Mouse (Mus musculus) adrenal gland, adult 8-10 months (tissue): ENCODE measurements around the gene Hexa. TPM values are rescaled to one million over a fixed set of nuclear protein-coding genes. Genes with fewer than 3 reads are reported as not detected.

Experiments
- DNase-seq: peaks from one replicate; pipeline ENCODE4 v3.0.0; 2022
- total RNA-seq, 4 experiments: library from RNA; stranded (reverse); gene quantifications; 2 replicates each; pipeline ENCODE4 v1.2.4; 2022

The Hexa gene
- total RNA-seq, 4 experiments from 2014 or later, result 125 to 176 (median 142) TPM

- DNase-seq, result peak; percentile 71
These were observed 26.3 kb downstream of the Hexa start for GRCm38 (mm10) chr9:59565600-59565999.

- peak; percentile 33 for DNase-seq
These were observed 27.8 kb downstream of the Hexa start for GRCm38 (mm10) chr9:59567111-59567510.

DNA sequence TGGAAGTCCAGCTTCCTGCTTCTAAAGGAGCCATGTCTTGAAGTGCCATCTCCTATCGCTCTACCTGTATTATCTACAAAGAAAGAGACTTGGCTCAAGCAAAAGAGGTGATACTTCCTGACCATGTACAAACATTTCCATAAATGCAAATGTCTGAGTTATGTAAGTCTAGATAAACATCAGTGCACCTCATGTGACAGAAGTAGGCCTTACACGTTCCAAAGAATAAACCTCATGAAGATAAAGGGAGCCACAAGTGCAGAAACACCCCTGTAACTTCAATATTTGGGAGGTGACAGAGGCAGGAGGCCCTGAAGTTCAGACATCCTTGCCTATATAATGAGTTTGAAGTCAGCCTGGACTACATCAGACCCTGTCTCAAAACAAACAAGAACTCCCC, 32.5 kb downstream of the Hexa start:
- DNase-seq, result no peak

GRCm38 (mm10) chr9:59577401-59577800, 38.1 kb downstream of the Hexa start:
- no peak for DNase-seq

- peak; percentile 90 for DNase-seq
These were observed 38.6 kb downstream of the Hexa start, which contains the start of gene Celf6 for GRCm38 (mm10) chr9:59577844-59578504. TSS of gene Celf6 (plus strand) at chr9:59577917.

- no peak for DNase-seq
These were observed 39.1 kb downstream of the Hexa start for GRCm38 (mm10) chr9:59578505-59578867.

DNA sequence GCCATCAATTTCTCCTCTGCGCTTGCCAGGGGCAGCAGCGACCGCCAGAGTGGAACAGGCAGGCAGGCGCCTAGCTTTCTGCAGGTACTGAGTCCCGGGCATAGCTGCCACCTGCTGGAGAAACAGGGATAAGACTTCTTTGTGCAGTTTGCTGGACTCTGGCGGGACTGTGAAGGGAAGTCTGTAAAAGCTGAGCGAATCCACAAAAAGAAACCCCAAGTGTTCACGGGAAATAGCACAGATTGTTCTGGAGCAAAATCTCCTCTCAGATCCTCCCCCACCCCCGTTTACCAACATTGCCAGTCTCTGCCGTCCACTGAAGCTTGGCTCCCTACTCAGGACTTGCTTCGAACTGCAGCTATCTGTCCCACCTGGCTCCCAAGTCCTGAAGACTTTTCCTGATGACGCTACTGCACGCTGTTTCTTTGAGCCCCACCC, 45.5 kb downstream of the Hexa start:
- DNase-seq, result peak; percentile 54

- DNase-seq, result no peak
These were observed 48.9 kb downstream of the Hexa start for GRCm38 (mm10) chr9:59588252-59588651.

- DNase-seq, result no peak
These were observed 49.7 kb downstream of the Hexa start for GRCm38 (mm10) chr9:59588710-59589671.

DNA sequence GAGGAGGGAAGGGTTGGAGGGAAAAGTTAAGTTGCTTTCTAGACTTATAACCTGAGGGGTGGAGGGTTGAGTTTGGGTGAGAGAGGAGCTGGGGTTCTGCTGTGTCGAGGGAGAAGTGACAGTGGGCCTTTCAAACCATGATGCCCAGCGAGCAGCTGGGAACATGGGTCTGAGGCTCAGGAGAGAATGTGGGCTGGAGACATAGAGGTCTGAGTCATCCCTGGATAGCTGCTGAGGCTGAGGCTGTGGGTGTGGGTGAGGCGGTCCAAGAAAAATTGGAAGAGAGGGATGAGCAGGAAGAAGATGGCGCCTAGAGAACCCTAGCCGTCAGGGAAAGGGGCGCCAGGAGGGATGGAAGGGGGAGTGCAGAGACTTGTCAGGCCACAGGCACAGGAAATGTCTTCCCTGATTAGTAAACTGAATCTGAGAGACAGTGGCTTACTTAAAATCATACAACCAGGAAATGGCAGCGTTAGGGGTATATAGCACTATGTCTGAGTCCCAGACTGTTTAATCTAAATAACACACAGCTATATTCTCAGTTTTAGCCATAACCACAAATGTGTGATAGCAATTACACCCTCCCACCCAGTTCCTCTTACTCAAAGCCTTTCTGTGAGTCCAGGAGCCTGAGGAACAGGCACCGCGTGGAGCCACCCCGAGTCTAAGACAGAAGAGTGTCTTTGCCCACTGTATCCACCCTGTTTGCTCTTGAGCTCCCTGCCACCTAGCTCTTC, 50.5 kb downstream of the Hexa start:
- no peak for DNase-seq

DNA sequence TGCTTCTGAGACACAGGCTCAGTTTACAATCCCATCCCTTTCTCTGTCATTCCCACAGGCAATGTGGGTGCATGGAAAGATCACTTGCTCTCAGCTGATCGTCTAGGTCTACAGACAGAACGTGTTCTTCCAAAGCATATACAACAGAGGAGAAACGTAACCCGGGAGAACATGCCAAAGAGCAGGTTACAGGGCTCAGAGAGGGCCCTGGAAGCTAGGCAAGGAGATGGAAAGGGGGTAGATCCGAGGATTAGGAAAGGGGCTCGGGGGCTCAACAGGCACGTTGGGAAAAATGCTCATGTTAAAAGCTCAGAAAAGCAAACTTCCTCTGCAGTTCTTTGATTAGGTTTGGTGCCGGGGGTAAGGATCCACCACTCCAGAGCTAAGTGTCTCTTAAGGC, 62.3 kb downstream of the Hexa start:
- DNase-seq, result no peak

DNA sequence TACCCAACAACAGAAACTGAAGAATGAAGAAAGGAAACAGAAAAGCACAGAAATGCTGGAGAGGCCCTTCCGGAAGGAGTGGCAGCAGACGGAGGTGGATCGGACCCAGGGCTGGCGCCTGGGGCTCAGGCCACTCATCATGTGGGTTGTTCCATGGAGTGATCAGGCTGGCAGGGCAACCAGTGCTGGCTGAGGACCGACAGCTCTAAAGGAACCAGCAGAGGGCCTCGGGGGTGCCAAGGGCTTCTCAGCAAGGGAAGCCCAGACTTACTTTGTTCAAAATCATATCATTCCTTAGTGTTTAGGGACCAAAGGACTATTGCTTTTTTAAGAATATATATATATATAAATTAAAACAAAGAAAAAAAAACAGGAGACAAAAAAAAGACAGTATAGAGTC, 66.6 kb downstream of the Hexa start:
- no peak for DNase-seq

GRCm38 (mm10) chr9:59610950-59611349, 71.6 kb downstream of the Hexa start:
- DNase-seq, result no peak

Other genes starting within 250 kb of the Hexa start
- 10 to 100 TPM; 30.6 to 33.5 (median 31.2) TPM for gene Adpgk, start 248.0 kb upstream of the Hexa start, total RNA-seq
- 10 to 100 TPM; 11.1 to 25.4 (median 18.9) TPM for gene Bbs4, start 186.0 kb upstream of the Hexa start, total RNA-seq
- 100 to 1,000 TPM; 107 to 144 (median 120) TPM for gene Arih1, start 52.9 kb upstream of the Hexa start, total RNA-seq
- 1 to 10 TPM; 1.5 to 3.9 (median 3.5) TPM for gene Tmem202, start 307 bp downstream of the Hexa start, total RNA-seq
- 10 to 100 TPM in 2 of 4 experiments, 1 to 10 TPM in 2; 5.8 to 16.0 (median 9.7) TPM for gene Celf6, start 38.4 kb downstream of the Hexa start, total RNA-seq
- 10 to 100 TPM; 25.3 to 39.9 (median 33.0) TPM for gene Parp6, start 77.7 kb downstream of the Hexa start, total RNA-seq
- 100 to 1,000 TPM; 565 to 846 (median 715) TPM for gene Pkm, start 116.8 kb downstream of the Hexa start, total RNA-seq
- gene Gramd2, start 140.6 kb downstream of the Hexa start, total RNA-seq, result under 1 TPM in 3 of 4 experiments, not detected in 1; 0.07 to 0.20 (median 0.11) TPM
- gene Senp8, start 211.2 kb downstream of the Hexa start, total RNA-seq, result 10 to 100 TPM in 3 of 4 experiments, 1 to 10 TPM in 1; 9.8 to 16.5 (median 11.5) TPM
- gene Myo9a, start 211.4 kb downstream of the Hexa start, total RNA-seq, result 10 to 100 TPM; 13.4 to 26.5 (median 16.8) TPM